Mouse (Mus musculus) ES-E14 (cell line): ENCODE results near the gene Dnaja3.

Experiments
- CHD2 ChIP-seq: IDR thresholded peaks from 2 replicates; pipeline ENCODE4 v1.6.1; 2014; ENCODE audit warnings: mild to moderate bottlenecking, low read depth, low read length, inconsistent platforms
- HCFC1 ChIP-seq: IDR thresholded peaks from 2 replicates; pipeline ENCODE4 v1.6.1; 2012; ENCODE audit warnings: low read length, inconsistent platforms, borderline replicate concordance; ENCODE audit not compliant: insufficient read depth
- MAFK ChIP-seq: IDR thresholded peaks from 2 replicates; pipeline ENCODE4 v1.6.1; 2014; ENCODE audit warnings: mild to moderate bottlenecking, low read depth, low read length, inconsistent platforms; ENCODE audit not compliant: insufficient read depth
- ZC3H11A ChIP-seq: IDR thresholded peaks from 2 replicates; pipeline ENCODE4 v1.6.1; 2012; ENCODE audit warnings: low read depth, mild to moderate bottlenecking, inconsistent platforms, low read length, borderline replicate concordance

DNA sequence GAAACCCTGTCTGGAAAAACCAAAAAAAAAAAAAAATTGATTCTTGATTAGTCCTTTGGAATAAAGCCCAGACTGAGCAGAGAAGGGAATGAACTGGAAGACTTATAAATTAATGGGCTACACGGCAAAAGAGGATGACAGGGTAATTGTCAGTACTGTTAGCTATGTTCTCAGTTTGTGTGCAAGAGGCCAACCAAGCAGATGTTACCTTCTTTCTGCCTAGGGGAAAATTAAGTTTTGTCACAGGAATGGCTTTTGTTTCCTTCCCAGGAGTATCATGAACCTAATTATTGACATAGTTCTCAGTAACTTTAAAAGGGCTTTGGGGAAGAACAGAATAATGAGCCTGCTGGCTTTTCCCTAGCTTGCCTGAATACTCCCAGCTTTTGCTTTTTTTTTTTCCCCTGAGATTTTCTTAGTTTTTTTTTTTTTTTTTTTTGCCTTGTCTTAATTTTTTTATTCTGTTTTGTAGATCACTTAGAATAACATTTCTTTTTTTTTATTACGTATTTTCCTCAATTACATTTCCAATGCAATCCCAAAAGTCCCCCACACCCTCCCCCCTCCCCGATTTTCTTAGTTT is 91.1 kb downstream of the Dnaja3 start:
- TF ChIP-seq HCFC1: no peak
- TF ChIP-seq CHD2: no peak
- no peak for TF ChIP-seq ZC3H11A
- TF ChIP-seq MAFK: no peak
